Mouse (Mus musculus) ES-Bruce4 (cell line): ENCODE measurements around the gene Slc25a35. TPM values are rescaled to one million over a fixed set of nuclear protein-coding genes. Genes with fewer than 3 reads are reported as not detected.

ENCODE experiments used
- H3K27ac ChIP-seq: 2 replicates; pipeline ENCODE4 v1.5.1; 2012; ENCODE audit warnings: low read length, inconsistent platforms; ENCODE audit not compliant: insufficient read depth
- H3K27me3 ChIP-seq: 2 replicates; pipeline ENCODE4 v1.6.1; 2012; ENCODE audit warnings: mild to moderate bottlenecking, low read length, inconsistent platforms; ENCODE audit not compliant: control insufficient read depth, poor library complexity, insufficient read depth, severe bottlenecking
- H3K36me3 ChIP-seq: 2 replicates; pipeline ENCODE4 v1.6.1; 2012; ENCODE audit warnings: inconsistent platforms, mild to moderate bottlenecking, low read length, moderate library complexity; ENCODE audit not compliant: control insufficient read depth, poor library complexity, insufficient read depth, severe bottlenecking
- H3K4me1 ChIP-seq: one replicate; pipeline ENCODE4 v1.8.1; 2011; ENCODE audit warnings: low read length; ENCODE audit not compliant: control insufficient read depth, insufficient read depth
- H3K4me3 ChIP-seq: 2 replicates; pipeline ENCODE4 v1.5.1; 2011; ENCODE audit warnings: low read depth, mild to moderate bottlenecking, low read length
- H3K9ac ChIP-seq: 2 replicates; pipeline ENCODE4 v1.6.1; 2012; ENCODE audit warnings: low read depth, mild to moderate bottlenecking, inconsistent platforms; ENCODE audit not compliant: poor library complexity, severe bottlenecking
- H3K9me3 ChIP-seq: replicated peaks from 2 replicates; pipeline ENCODE4 v1.6.1; 2012; ENCODE audit warnings: mild to moderate bottlenecking, low read length, inconsistent platforms; ENCODE audit not compliant: control insufficient read depth, poor library complexity, insufficient read depth, severe bottlenecking
- CTCF ChIP-seq: IDR thresholded peaks from one replicate; pipeline ENCODE4 v1.8.1; 2011; ENCODE audit warnings: low read depth, low read length
- EP300 ChIP-seq: IDR thresholded peaks from 2 replicates; pipeline ENCODE4 v1.6.1; 2011; ENCODE audit warnings: low read depth, low read length; ENCODE audit not compliant: insufficient read depth
- POLR2A ChIP-seq: IDR thresholded peaks from one replicate; pipeline ENCODE4 v1.8.1; 2011; ENCODE audit warnings: low read length; ENCODE audit not compliant: insufficient read depth
- polyA plus RNA-seq: library from polyadenylated mRNA; stranded (reverse); fragments of >200 nt; gene quantifications from 2 replicates; pipeline ENCODE4 v1.2.4, GENCODE M21; 2011; ENCODE audit warnings: low read depth; ENCODE audit not compliant: missing spikeins, insufficient read depth, insufficient read length

Slc25a35 gene
- polyA plus RNA-seq, result 3.4 and 4.6 TPM in 2 replicates

- no peaks in the 10 kb centered on the region for H3K9me3 ChIP-seq
- no peaks in the 10 kb centered on the region for H3K27me3 ChIP-seq
- H3K9ac ChIP-seq, result peak within 1 kb of the TSS; percentile 65
- TF ChIP-seq CTCF, result no peak
- no peak for TF ChIP-seq POLR2A
- no peak for TF ChIP-seq EP300
- peaks cover 2% of the 10 kb centered on the region for H3K4me1 ChIP-seq
- H3K27ac ChIP-seq, result no peak within 1 kb of the TSS
- H3K4me3 ChIP-seq, result peak within 1 kb of the TSS; percentile 90
- H3K36me3 ChIP-seq, result peaks cover 4% of the 10 kb centered on the region; the same call in 1 of the 2 replicates
These were observed at the start of gene Slc25a35 for GRCm38 (mm10) chr11:68967337-68968282. Gene Slc25a35 (plus strand): TSS chr11:68968131.

- TF ChIP-seq POLR2A (no peak), CTCF (no peak), EP300 (no peak)
- H3K27me3 ChIP-seq, result no peaks in the 10 kb centered on the region
- H3K27ac ChIP-seq, result no peak overlapping the region
- H3K9ac ChIP-seq, result no peak overlapping the region
- no peaks in the 10 kb centered on the region for H3K4me1 ChIP-seq
- H3K36me3 ChIP-seq, result no peaks in the 10 kb centered on the region
- no peak overlapping the region for H3K4me3 ChIP-seq
- H3K9me3 ChIP-seq, result no peaks in the 10 kb centered on the region
These were observed 44.7 kb upstream of the Slc25a35 start for GRCm38 (mm10) chr11:68923191-68923590.

GRCm38 (mm10) chr11:68924749-68925148, 43.2 kb upstream of the Slc25a35 start:
- TF ChIP-seq EP300, result no peak
- TF ChIP-seq POLR2A, result no peak
- no peak for TF ChIP-seq CTCF
- H3K27me3 ChIP-seq, result no peaks in the 10 kb centered on the region
- H3K27ac ChIP-seq, result no peak overlapping the region
- H3K4me1 ChIP-seq, result no peaks in the 10 kb centered on the region
- no peaks in the 10 kb centered on the region for H3K9me3 ChIP-seq
- no peak overlapping the region for H3K4me3 ChIP-seq
- no peaks in the 10 kb centered on the region for H3K36me3 ChIP-seq
- no peak overlapping the region for H3K9ac ChIP-seq

- H3K27me3 ChIP-seq, result no peaks in the 10 kb centered on the region
- H3K4me3 ChIP-seq, result no peak within 1 kb of the TSS
- H3K4me1 ChIP-seq, result no peaks in the 10 kb centered on the region
- H3K9me3 ChIP-seq, result no peaks in the 10 kb centered on the region
- no peaks in the 10 kb centered on the region for H3K36me3 ChIP-seq
- H3K9ac ChIP-seq, result no peak within 1 kb of the TSS
- H3K27ac ChIP-seq, result no peak within 1 kb of the TSS
- no peak for TF ChIP-seq CTCF
- TF ChIP-seq POLR2A, result no peak
These were observed 41.0 kb upstream of the Slc25a35 start, which contains the start of gene Odf4 for GRCm38 (mm10) chr11:68926981-68927380. Gene Odf4 (minus strand): TSS chr11:68927081.

- TF ChIP-seq EP300, result no peak
- TF ChIP-seq CTCF, result no peak
- TF ChIP-seq POLR2A, result no peak
- Histone ChIP-seq H3K27ac (no peak overlapping the region), H3K36me3 (no peaks in the 10 kb centered on the region)
These were observed 38.0 kb upstream of the Slc25a35 start for GRCm38 (mm10) chr11:68929947-68930346.

More at GRCm38 (mm10) chr11:68929947-68930346, 38.0 kb upstream of the Slc25a35 start:
- H3K9ac ChIP-seq, result no peak overlapping the region
- no peaks in the 10 kb centered on the region for H3K27me3 ChIP-seq
- H3K9me3 ChIP-seq, result no peaks in the 10 kb centered on the region
- H3K4me3 ChIP-seq, result no peak overlapping the region
- no peaks in the 10 kb centered on the region for H3K4me1 ChIP-seq
